Mouse (Mus musculus): ENCODE measurements around the gene Pmm1.
"Not testable (repeated sequence)": the region's sequence is repeated elsewhere in the genome, so short reads cannot be mapped to it uniquely, and the experiment has no call there.

Gene Pmm1

GRCm38 (mm10) chr15:81928277-81928676 is 32.5 kb downstream of the Pmm1 start:
- DNase-seq (ENCODE audit: low read depth in 2 of 2, low spot score in 2 of 2), result no peak

GRCm38 (mm10) chr15:81927741-81928140 is 33.0 kb downstream of the Pmm1 start:
- no peak for DNase-seq (ENCODE audit: low read depth in 2 of 2, low spot score in 2 of 2)

- DNase-seq (ENCODE audit: low read depth in 2 of 2, low spot score in 2 of 2), result no peak
Measured at GRCm38 (mm10) chr15:81926446-81926822, 34.3 kb downstream of the Pmm1 start.

GRCm38 (mm10) chr15:81925760-81926445 is 34.8 kb downstream of the Pmm1 start, which contains the start of gene Polr3h:
TSS of gene Polr3h (minus strand) at chr15:81926240.
- DNase-seq (ENCODE audit: low read depth in 2 of 2, low spot score in 2 of 2), result peak; percentile 85 to 91

GRCm38 (mm10) chr15:81924933-81925332 is 35.8 kb downstream of the Pmm1 start:
- DNase-seq (ENCODE audit: low read depth in 2 of 2, low spot score in 2 of 2), result no peak

- no peak for DNase-seq (ENCODE audit: low read depth in 2 of 2, low spot score in 2 of 2)
Measured at GRCm38 (mm10) chr15:81921255-81921654, 39.5 kb downstream of the Pmm1 start.

- no peak for DNase-seq (ENCODE audit: low read depth in 2 of 2, low spot score in 2 of 2)
Measured at GRCm38 (mm10) chr15:81920546-81921217, 40.0 kb downstream of the Pmm1 start.

GRCm38 (mm10) chr15:81919062-81919461 is 41.7 kb downstream of the Pmm1 start:
- DNase-seq (ENCODE audit: low read depth in 2 of 2, low spot score in 2 of 2), result no peak

GRCm38 (mm10) chr15:81917621-81918463 is 42.9 kb downstream of the Pmm1 start:
- peak; percentile 54 to 69 for DNase-seq (ENCODE audit: low read depth in 2 of 2, low spot score in 2 of 2)

GRCm38 (mm10) chr15:81917201-81917600 is 43.5 kb downstream of the Pmm1 start:
- no peak for DNase-seq (ENCODE audit: low read depth in 2 of 2, low spot score in 2 of 2)

GRCm38 (mm10) chr15:81915663-81916062 is 45.1 kb downstream of the Pmm1 start:
- DNase-seq (ENCODE audit: low read depth in 2 of 2, low spot score in 2 of 2), result no peak

GRCm38 (mm10) chr15:81914668-81915067 is 46.1 kb downstream of the Pmm1 start:
- no peak for DNase-seq (ENCODE audit: low read depth in 2 of 2, low spot score in 2 of 2)

GRCm38 (mm10) chr15:81912498-81912897 is 48.2 kb downstream of the Pmm1 start:
- DNase-seq (ENCODE audit: low read depth in 2 of 2, low spot score in 2 of 2), result no peak

- not testable (repeated sequence) for DNase-seq (ENCODE audit: low read depth in 2 of 2, low spot score in 2 of 2)
Measured at GRCm38 (mm10) chr15:81908767-81909166, 52.0 kb downstream of the Pmm1 start.

GRCm38 (mm10) chr15:81907953-81908352 is 52.8 kb downstream of the Pmm1 start:
- no peak for DNase-seq (ENCODE audit: low read depth in 2 of 2, low spot score in 2 of 2)

- DNase-seq (ENCODE audit: low read depth in 2 of 2, low spot score in 2 of 2), result peak; percentile 62 to 80
Measured at GRCm38 (mm10) chr15:81904939-81905338, 55.8 kb downstream of the Pmm1 start.
